Mouse (Mus musculus) small intestine, adult 10 weeks (tissue): ENCODE data around the gene Trim26. TPM values are rescaled to one million over a fixed set of nuclear protein-coding genes. Genes with fewer than 3 reads are reported as not detected.

Experiments
- polyA plus RNA-seq: library from polyadenylated mRNA; stranded (reverse); fragments of 350-450 nt; fragmentation: Illumina TruSeq; extraction: RNeasy Lipid Tissue Mini Kit (QIAGEN cat#74804); gene quantifications from one replicate; pipeline ENCODE4 v1.2.3, GENCODE M21; 2014; ENCODE audit warnings: low replicate concordance

The Trim26 gene
- polyA plus RNA-seq: 29.4 TPM

DNA sequence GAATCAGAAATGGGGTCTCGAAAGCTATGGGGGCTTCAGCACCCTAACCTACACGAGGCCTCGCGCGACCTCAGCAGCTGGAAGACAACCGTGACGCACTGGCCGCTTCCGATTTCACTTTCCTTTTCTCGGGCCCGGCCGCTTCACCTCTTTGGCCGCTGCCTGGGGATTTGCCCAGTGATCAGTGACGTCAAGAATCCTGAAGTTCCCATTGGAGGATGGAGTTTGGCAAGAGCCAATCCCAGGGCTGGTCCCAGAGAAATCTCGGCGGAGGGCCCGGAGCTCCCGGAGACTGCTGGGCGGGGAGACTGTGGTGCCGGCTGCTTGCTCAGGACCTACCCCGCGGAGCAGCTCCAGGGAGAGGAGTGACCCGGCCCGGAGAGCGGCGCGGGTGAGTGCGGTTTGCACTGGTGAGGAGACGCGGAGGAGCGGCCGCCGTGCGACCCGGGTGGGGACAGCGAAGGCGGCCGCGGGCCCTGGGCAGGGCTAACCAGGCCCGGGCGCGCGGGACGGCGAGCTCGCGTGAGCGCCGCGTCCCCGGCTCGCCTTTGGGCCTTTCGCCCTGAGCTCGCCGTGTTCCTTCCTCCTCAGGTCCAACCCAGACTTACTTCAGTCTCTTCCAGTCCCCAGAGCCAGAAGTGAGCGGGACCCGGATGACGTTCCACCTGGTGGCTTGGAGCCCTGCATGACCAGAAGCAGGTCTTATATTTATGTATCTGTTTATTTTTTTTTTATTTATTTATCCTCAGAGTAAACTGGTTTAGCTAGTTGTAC, at the start of gene Trim26:
Gene Trim26, plus strand, starts transcription at position 261 of the 774 bp plus-strand sequence.

GRCm38 (mm10) chr17:36811871-36812270, 25.1 kb upstream of the Trim26 start, which contains the start of gene H2-M10.6:
H2-M10.6 (plus strand) TSS chr17:36812171.

GRCm38 (mm10) chr17:36866719-36867527, 30.0 kb downstream of the Trim26 start, which contains the start of gene Trim15:
Trim15 (minus strand) TSS chr17:36867210.

DNA sequence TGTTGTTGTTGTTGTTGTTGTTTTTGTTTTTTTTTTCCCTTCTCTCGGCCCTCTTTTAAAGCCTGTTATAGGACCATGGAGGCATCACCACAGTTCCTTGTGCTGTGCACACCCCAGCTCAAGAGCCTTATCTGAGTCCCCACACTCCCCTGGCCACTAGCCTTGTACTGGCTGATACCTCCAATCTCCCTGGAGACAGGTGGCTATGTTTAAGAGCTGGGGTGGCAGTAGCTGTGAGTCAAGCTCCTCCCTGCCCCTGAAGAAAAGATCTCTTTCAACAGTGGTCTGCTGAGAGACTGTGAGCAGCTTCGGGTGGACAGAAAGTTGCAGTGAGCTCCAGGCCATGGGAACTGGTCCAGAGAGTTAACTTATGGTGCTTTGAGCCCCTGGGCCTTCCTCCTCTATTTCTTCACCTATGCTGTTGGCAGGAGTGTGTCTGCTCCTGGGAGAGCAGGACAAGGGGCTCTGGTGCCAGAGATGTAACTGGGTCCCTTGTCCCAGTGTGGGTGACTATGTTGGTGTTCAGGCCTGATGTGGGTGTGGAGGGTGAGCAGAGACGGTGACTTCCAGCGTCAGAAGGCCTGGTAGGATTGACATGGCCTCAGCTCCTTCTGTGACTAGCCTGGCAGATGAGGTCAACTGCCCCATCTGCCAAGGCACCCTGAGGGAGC, 32.5 kb downstream of the Trim26 start, which contains the start of gene Trim10:
Gene Trim10, plus strand, starts transcription at position 291 of the 671 bp plus-strand sequence.

GRCm38 (mm10) chr17:36890073-36890903, 53.4 kb downstream of the Trim26 start, which contains the start of gene Trim40:
Trim40 (minus strand) TSS chr17:36890123.

DNA sequence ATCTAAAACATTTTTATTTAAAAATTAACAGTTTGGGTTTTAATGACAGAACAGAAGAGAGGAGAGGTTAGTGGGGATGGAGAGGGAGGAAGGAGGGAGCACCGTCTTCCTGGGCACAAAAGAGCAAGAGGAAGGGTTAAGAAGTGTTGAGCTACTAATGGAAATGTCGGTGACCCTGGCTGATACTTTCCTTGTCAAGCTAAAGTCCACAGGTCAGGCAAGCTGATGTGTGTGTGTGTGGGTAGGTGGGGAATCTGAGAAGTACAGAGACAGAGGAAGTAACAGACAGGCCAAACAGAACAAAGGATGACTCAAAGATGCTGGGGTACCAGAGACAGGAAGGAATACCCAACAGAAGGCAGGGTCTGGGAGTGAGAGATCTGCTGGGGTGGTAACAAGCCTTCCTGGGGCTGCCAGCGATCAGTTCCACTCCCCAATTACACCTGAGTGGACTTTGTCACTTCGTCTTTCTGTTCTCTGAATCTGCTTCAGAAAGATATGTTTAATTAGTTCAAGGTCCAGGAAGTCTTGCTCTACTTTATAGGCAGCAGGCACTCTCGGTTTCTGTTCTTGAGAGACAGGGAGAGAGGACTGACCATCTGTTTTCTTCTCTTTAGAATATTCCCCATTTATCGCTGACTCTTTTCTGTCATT, 60.7 kb downstream of the Trim26 start, which contains the start of gene Trim31:
Gene Trim31, plus strand, starts transcription at position 567 of the 654 bp plus-strand sequence.

Other genes with a start within 250 kb of the Trim26 start
- 2.3 TPM for gene H2-M9, start 194.5 kb upstream of the Trim26 start, polyA plus RNA-seq
- not detected for gene H2-M1, start 164.9 kb upstream of the Trim26 start, polyA plus RNA-seq
- not detected for gene H2-M10.5, start 64.2 kb upstream of the Trim26 start, polyA plus RNA-seq
- gene H2-M10.6, start 25.0 kb upstream of the Trim26 start, polyA plus RNA-seq: not detected
- gene Trim15, start 30.1 kb downstream of the Trim26 start, polyA plus RNA-seq: 9.4 TPM
- not detected for gene Trim10, start 32.4 kb downstream of the Trim26 start, polyA plus RNA-seq
- gene Trim40, start 53.0 kb downstream of the Trim26 start, polyA plus RNA-seq: 86.2 TPM
- 166 TPM for gene Trim31, start 61.0 kb downstream of the Trim26 start, polyA plus RNA-seq
- 1.1 TPM for gene Rnf39, start 105.8 kb downstream of the Trim26 start, polyA plus RNA-seq
- 5.3 TPM for gene Ppp1r11, start 114.6 kb downstream of the Trim26 start, polyA plus RNA-seq
- gene Znrd1, start 121.4 kb downstream of the Trim26 start, polyA plus RNA-seq: 18.8 TPM
- gene Znrd1as, start 121.5 kb downstream of the Trim26 start, polyA plus RNA-seq: 17.6 TPM
- not detected for gene 2410137M14Rik, start 144.1 kb downstream of the Trim26 start, polyA plus RNA-seq
- gene H2-M5, start 152.4 kb downstream of the Trim26 start, polyA plus RNA-seq: not detected
- 3.6 TPM for gene Zfp57, start 164.0 kb downstream of the Trim26 start, polyA plus RNA-seq
- not detected for gene Mog, start 186.3 kb downstream of the Trim26 start, polyA plus RNA-seq
- 14.3 TPM for gene Gabbr1, start 208.8 kb downstream of the Trim26 start, polyA plus RNA-seq